In the genomic region with DNA sequence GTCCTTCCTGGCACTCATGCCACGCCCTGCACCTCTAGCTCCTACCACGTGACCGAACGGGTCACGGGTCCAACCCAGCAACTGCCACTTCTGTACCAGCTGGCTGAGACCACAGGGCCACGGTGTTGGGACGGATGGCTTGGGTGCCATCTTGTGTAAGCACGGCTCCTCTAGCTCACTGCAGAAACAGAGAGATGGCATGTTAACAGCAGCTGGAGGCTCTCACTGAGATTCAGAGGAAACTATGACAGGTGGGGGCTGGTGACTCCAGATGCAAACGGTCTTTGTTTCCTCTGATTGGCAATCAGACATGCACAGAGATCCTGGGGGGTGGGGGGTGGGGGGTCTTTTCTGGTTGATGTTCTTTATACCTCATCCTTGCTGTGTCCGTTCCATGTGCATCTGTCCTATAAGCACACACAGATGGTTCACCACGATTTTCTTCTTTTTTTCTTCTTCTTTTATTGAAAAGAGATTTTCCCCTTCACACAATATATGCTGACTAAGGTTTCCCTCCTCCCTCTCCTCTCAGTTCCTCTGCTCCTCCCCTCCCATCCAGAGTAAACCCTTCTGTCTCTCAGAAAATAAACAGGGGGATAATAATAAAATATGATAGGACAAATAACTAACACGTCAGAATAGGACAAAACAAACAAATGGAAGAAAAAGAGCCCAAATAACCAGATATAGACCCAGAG, we compare ENCODE assay signal across 10 mouse cellular contexts. TPM values are rescaled to one million over a fixed set of nuclear protein-coding genes. Genes with fewer than 3 reads are reported as not detected.
A peak's percentile ranks its signal among the peaks of the same experiment; 100 is the strongest.
DNase-seq lines count a peak whose midpoint lies in the region; ATAC-seq and TF ChIP-seq lines count a peak whose summit lies in the region.
"Had no signal": no experiment of that assay in that cellular context is flagged by ENCODE, and none has a peak within 500 bp of the region (broad histone marks: within the 10 kb centered on the region; RNA-seq: fewer than 3 reads in every experiment).

No protein-coding gene starts in this region.

- TF ChIP-seq CTCF in lung, embryonic 14.5 days (IDR thresholded peaks at IDR 0.05; ENCODE audit: low read depth) = no peak
- TF ChIP-seq CTCF in bone marrow, adult 2 months (IDR thresholded peaks at IDR 0.05; ENCODE audit: control insufficient read depth, insufficient read depth, low read length) = peak; percentile 23; the same call in 1 of the 2 replicates

- H3K4me1 ChIP-seq in lung, embryonic 14.5 days (ENCODE audit: insufficient read depth) = peaks cover 25% of the 10 kb centered on the region
- peaks cover 6% of the 10 kb centered on the region for H3K4me1 ChIP-seq in bone marrow, adult 2 months (ENCODE audit: control insufficient read depth, insufficient read depth, low read length)
- peaks cover 12% of the 10 kb centered on the region for H3K4me1 ChIP-seq in liver, embryonic 16.5 days (ENCODE audit: control insufficient read depth, low read depth, low read length)

- no peaks in the 10 kb centered on the region for H3K9me3 ChIP-seq in lung, embryonic 14.5 days (ENCODE audit: low read depth, low read length)
- no peaks in the 10 kb centered on the region for H3K9me3 ChIP-seq in liver, embryonic 16.5 days (replicated peaks; ENCODE audit: control insufficient read depth, low read length)
- H3K9me3 ChIP-seq: stomach, embryonic 15.5 days had no signal

- no peaks in the 10 kb centered on the region for H3K27me3 ChIP-seq in lung, embryonic 14.5 days (ENCODE audit: insufficient read depth, low read length)
- H3K27me3 ChIP-seq in liver, embryonic 16.5 days (ENCODE audit: control insufficient read depth, insufficient read depth, low read depth, low read length) = no peaks in the 10 kb centered on the region
- H3K27me3 ChIP-seq: stomach, embryonic 15.5 days had no signal

- no peak overlapping the region for H3K4me3 ChIP-seq in lung, embryonic 14.5 days (ENCODE audit: low read depth, low read length)
- no peak overlapping the region for H3K4me3 ChIP-seq in bone marrow, adult 2 months (replicated peaks; ENCODE audit: control insufficient read depth, low read depth, low read length)
- no peak overlapping the region for H3K4me3 ChIP-seq in liver, embryonic 16.5 days (ENCODE audit: low read depth, low read length)
- H3K4me3 ChIP-seq: stomach, embryonic 15.5 days had no signal

- 58% methylated on average over 12 of the region's 12 CpGs for WGBS in lung, embryonic 14.5 days
- 33% methylated on average over 12 of the region's 12 CpGs for WGBS in bone marrow, adult 2 months
- WGBS in liver, embryonic 16.5 days (ENCODE audit: insufficient replicate concordance) = 34% methylated on average over 12 of the region's 12 CpGs

- no peak overlapping the region for H3K4me2 ChIP-seq in lung, embryonic 14.5 days
- H3K4me2 ChIP-seq in liver, embryonic 16.5 days (ENCODE audit: low read depth, low read length) = no peak overlapping the region
- H3K4me2 ChIP-seq: stomach, embryonic 15.5 days had no signal

- no peak for TF ChIP-seq POLR2A in bone marrow, adult 2 months (IDR thresholded peaks at IDR 0.05; ENCODE audit: borderline replicate concordance, control insufficient read depth, low read depth, low read length)

- 0 out of 2 replicates have a peak, but pooled peaks cover 3% of the 10 kb centered on the region for H3K36me3 ChIP-seq in lung, embryonic 14.5 days (ENCODE audit: insufficient read depth)
- no peaks in the 10 kb centered on the region for H3K36me3 ChIP-seq in liver, embryonic 16.5 days (ENCODE audit: control insufficient read depth, insufficient read depth)

- peak; percentile 47 for DNase-seq in lung, embryonic 14.5 days
- no peak for DNase-seq in lung, postnatal 25 days (ENCODE audit: low spot score)
- DNase-seq in thymus, adult 18-20 months = peak; percentile 69 to 83
- no peak for DNase-seq in cerebellum, adult 9-10 months
- DNase-seq in right cerebral cortex, postnatal 14 days = no peak
- DNase-seq in Muller cell, postnatal 12 days (ENCODE audit: inconsistent ontology term) = no peak
- DNase-seq: cerebellum, adult 8-10 months had no signal

- H3K27ac ChIP-seq in lung, embryonic 14.5 days (ENCODE audit: low read depth) = no peak overlapping the region
- peak overlapping the region; percentile 39; the same call in 1 of the 2 replicates for H3K27ac ChIP-seq in bone marrow, adult 2 months (ENCODE audit: control insufficient read depth, insufficient read depth, low read depth, low read length, poor library complexity)
- no peak overlapping the region for H3K27ac ChIP-seq in liver, embryonic 16.5 days (ENCODE audit: low read length)
- H3K27ac ChIP-seq: stomach, embryonic 15.5 days had no signal

- H3K9ac ChIP-seq in lung, embryonic 14.5 days = no peak overlapping the region
- no peak overlapping the region for H3K9ac ChIP-seq in liver, embryonic 16.5 days (ENCODE audit: low read depth, low read length)
- H3K9ac ChIP-seq: stomach, embryonic 15.5 days had no signal

- ATAC-seq in lung, embryonic 14.5 days (ENCODE audit: insufficient read depth) = 0 out of 2 replicates have a peak, but pooled peaks have one; percentile 38
- peak; percentile 41; the same call in 1 of the 2 replicates for ATAC-seq in liver, embryonic 16.5 days (ENCODE audit: low read depth)

RNA-seq across cellular contexts. Expression of gene Lrch1, which starts 25.5 kb away (rescaled TPM):
- 18.9 and 23.9 TPM in 2 replicates for polyA plus RNA-seq in lung, embryonic 14.5 days (2014; fragmentation: Nextera tagmentation; extraction: Ambion mirVana)
- 7.9 and 9.2 TPM in 2 replicates for polyA plus RNA-seq in bone marrow, adult 2 months (2011; ENCODE audit: insufficient read depth, insufficient read length, low replicate concordance, missing spikeins)
- 4.1 and 4.5 TPM in 2 replicates for polyA plus RNA-seq in liver, embryonic 16.5 days (2015; fragmentation: Nextera tagmentation; extraction: Ambion mirVana)

Comparison
In these comparisons a context has a peak if more than half of its experiments do, and no peak if none do; other contexts are left out.
1. DNase-seq: peak in lung, embryonic 14.5 days (single experiment) and thymus, adult 18-20 months (2 of 2); none in lung, postnatal 25 days (single experiment), cerebellum, adult 9-10 months (single experiment), right cerebral cortex, postnatal 14 days (single experiment) and Muller cell, postnatal 12 days (single experiment).